Mouse (Mus musculus): Measurements from ENCODE around the gene Tet3. TPM values are rescaled to one million over a fixed set of nuclear protein-coding genes. Genes with fewer than 3 reads are reported as not detected.
A peak's percentile ranks its signal among the peaks of the same experiment; 100 is the strongest.

Tet3 gene
- polyA plus RNA-seq, 1 experiment from 2014 or later, result 60.9 TPM

GRCm38 (mm10) chr6:83381510-83382491 lies 77.1 kb downstream of the Tet3 start:
- 83% methylated on average over 10 of the region's 10 CpGs for WGBS
- H3K36me3 ChIP-seq (ENCODE audit: control insufficient read depth, insufficient read depth), result peaks cover 22% of the 10 kb centered on the region

DNA sequence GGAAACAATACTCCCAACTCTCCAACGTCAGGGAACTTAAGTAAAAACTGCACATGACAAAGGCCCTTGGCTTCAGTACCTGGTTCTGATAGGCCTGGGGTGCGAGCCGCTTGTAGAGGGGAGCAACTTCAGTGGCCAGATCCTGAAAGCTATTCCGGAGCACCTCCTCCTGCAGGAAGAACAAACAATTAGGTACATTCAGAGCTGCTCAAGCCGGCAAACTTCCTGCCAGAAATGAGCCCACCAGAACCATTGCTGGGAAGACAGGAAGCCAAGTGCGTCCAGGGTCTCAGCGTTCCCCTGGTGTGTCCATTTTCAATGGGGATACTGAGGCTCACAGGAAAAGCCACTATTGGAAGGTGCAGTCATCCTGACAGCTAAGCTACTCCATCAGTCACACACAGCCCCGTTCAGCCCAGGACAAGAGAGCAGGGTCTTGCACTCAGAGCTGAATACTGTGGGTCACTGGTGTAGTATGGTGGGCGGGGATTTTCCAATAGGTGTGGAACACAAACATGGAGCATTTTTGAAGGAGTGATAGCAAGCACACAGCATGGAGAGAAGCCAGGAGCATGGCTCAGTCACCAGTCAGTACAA lies 85.1 kb downstream of the Tet3 start:
- no peak overlapping the region for H3K9ac ChIP-seq (replicated peaks; ENCODE audit: low read depth, low read length)
- ATAC-seq, result no peak
- no peak overlapping the region for H3K4me3 ChIP-seq (replicated peaks; ENCODE audit: low read length)
- H3K4me2 ChIP-seq (ENCODE audit: low read length), result no peak overlapping the region
- 84% methylated on average over 9 of the region's 9 CpGs for WGBS
- H3K4me1 ChIP-seq (replicated peaks; ENCODE audit: control insufficient read depth, insufficient read depth, low read length), result no peaks in the 10 kb centered on the region
- H3K36me3 ChIP-seq (ENCODE audit: control insufficient read depth, insufficient read depth), result peaks cover 68% of the 10 kb centered on the region
- H3K27ac ChIP-seq (ENCODE audit: low read length), result no peak overlapping the region
- no peaks in the 10 kb centered on the region for H3K9me3 ChIP-seq (ENCODE audit: control insufficient read depth, low read length)
- no peaks in the 10 kb centered on the region for H3K27me3 ChIP-seq (replicated peaks; ENCODE audit: control insufficient read depth, insufficient read depth, low read length)

More at GRCm38 (mm10) chr6:83381510-83382491, 77.1 kb downstream of the Tet3 start:
- Histone ChIP-seq H3K4me2 (ENCODE audit: low read length) (no peak overlapping the region), H3K9me3 (ENCODE audit: control insufficient read depth, low read length) (no peaks in the 10 kb centered on the region), H3K4me1 (replicated peaks; ENCODE audit: control insufficient read depth, insufficient read depth, low read length) (no peaks in the 10 kb centered on the region), H3K4me3 (replicated peaks; ENCODE audit: low read length) (no peak overlapping the region), H3K27ac (ENCODE audit: low read length) (no peak overlapping the region), H3K9ac (replicated peaks; ENCODE audit: low read depth, low read length) (no peak overlapping the region), H3K27me3 (replicated peaks; ENCODE audit: control insufficient read depth, insufficient read depth, low read length) (no peaks in the 10 kb centered on the region)
- ATAC-seq, result no peak

- Histone ChIP-seq H3K9me3 (ENCODE audit: control insufficient read depth, low read length) (no peaks in the 10 kb centered on the region), H3K4me1 (replicated peaks; ENCODE audit: control insufficient read depth, insufficient read depth, low read length) (no peaks in the 10 kb centered on the region), H3K27ac (ENCODE audit: low read length) (no peak overlapping the region), H3K4me3 (replicated peaks; ENCODE audit: low read length) (no peak overlapping the region), H3K27me3 (replicated peaks; ENCODE audit: control insufficient read depth, insufficient read depth, low read length) (no peaks in the 10 kb centered on the region), H3K4me2 (ENCODE audit: low read length) (no peak overlapping the region), H3K36me3 (ENCODE audit: control insufficient read depth, insufficient read depth) (peaks cover 63% of the 10 kb centered on the region), H3K9ac (replicated peaks; ENCODE audit: low read depth, low read length) (no peak overlapping the region)
- no peak for ATAC-seq
- WGBS, result 90% methylated on average over 3 of the region's 3 CpGs
Measured at GRCm38 (mm10) chr6:83371350-83371749, 87.5 kb downstream of the Tet3 start.

- Histone ChIP-seq H3K9me3 (ENCODE audit: control insufficient read depth, low read length) (no peaks in the 10 kb centered on the region), H3K27ac (ENCODE audit: low read length) (no peak overlapping the region), H3K4me2 (ENCODE audit: low read length) (no peak overlapping the region), H3K27me3 (replicated peaks; ENCODE audit: control insufficient read depth, insufficient read depth, low read length) (no peaks in the 10 kb centered on the region), H3K4me1 (replicated peaks; ENCODE audit: control insufficient read depth, insufficient read depth, low read length) (no peaks in the 10 kb centered on the region), H3K9ac (replicated peaks; ENCODE audit: low read depth, low read length) (no peak overlapping the region), H3K4me3 (replicated peaks; ENCODE audit: low read length) (no peak overlapping the region), H3K36me3 (ENCODE audit: control insufficient read depth, insufficient read depth) (peaks cover 54% of the 10 kb centered on the region)
- no peak for ATAC-seq
- WGBS, result 93% methylated on average over 21 of the region's 21 CpGs
Measured at GRCm38 (mm10) chr6:83370316-83370965, 88.4 kb downstream of the Tet3 start.

DNA sequence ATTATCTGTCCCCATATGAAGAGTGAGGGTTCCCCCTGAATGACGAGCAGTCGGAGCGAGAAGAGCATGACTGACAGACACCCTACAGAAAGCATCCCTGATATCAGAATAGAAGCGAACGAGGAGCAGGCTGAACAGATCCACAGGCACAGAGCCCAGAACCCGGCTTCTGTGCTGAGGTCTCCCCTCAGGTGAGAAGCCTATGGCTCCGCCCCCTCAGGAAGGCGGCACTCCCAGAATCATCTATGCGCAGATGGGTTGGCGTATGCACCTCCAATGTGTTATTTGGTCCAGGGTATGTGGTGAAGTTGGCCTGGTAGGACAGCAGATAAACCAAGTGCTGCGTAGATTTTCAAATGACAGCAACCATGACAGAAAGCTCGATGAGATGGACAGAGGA lies 95.8 kb downstream of the Tet3 start:
- H3K9ac ChIP-seq (replicated peaks; ENCODE audit: low read depth, low read length), result no peak overlapping the region
- no peaks in the 10 kb centered on the region for H3K4me1 ChIP-seq (replicated peaks; ENCODE audit: control insufficient read depth, insufficient read depth, low read length)
- 88% methylated on average over 12 of the region's 12 CpGs for WGBS
- no peak overlapping the region for H3K4me2 ChIP-seq (ENCODE audit: low read length)
- H3K27ac ChIP-seq (ENCODE audit: low read length), result no peak overlapping the region
- peaks cover 7% of the 10 kb centered on the region for H3K36me3 ChIP-seq (ENCODE audit: control insufficient read depth, insufficient read depth)
- ATAC-seq, result no peak
- no peaks in the 10 kb centered on the region for H3K27me3 ChIP-seq (replicated peaks; ENCODE audit: control insufficient read depth, insufficient read depth, low read length)
- no peak overlapping the region for H3K4me3 ChIP-seq (replicated peaks; ENCODE audit: low read length)
- H3K9me3 ChIP-seq (ENCODE audit: control insufficient read depth, low read length), result no peaks in the 10 kb centered on the region

- no peaks in the 10 kb centered on the region; the same call in 1 of the 2 replicates for H3K4me1 ChIP-seq (replicated peaks; ENCODE audit: control insufficient read depth, insufficient read depth, low read length)
- ATAC-seq, result no peak
- WGBS, result 91% methylated on average over 11 of the region's 11 CpGs
- no peak overlapping the region for H3K4me3 ChIP-seq (replicated peaks; ENCODE audit: low read length)
- H3K36me3 ChIP-seq (ENCODE audit: control insufficient read depth, insufficient read depth), result peaks cover 2% of the 10 kb centered on the region; the same call in 1 of the 2 replicates
- H3K9me3 ChIP-seq (ENCODE audit: control insufficient read depth, low read length), result no peaks in the 10 kb centered on the region
- H3K9ac ChIP-seq (replicated peaks; ENCODE audit: low read depth, low read length), result no peak overlapping the region
- no peaks in the 10 kb centered on the region for H3K27me3 ChIP-seq (replicated peaks; ENCODE audit: control insufficient read depth, insufficient read depth, low read length)
- H3K27ac ChIP-seq (ENCODE audit: low read length), result no peak overlapping the region
- no peak overlapping the region for H3K4me2 ChIP-seq (ENCODE audit: low read length)
Measured at GRCm38 (mm10) chr6:83361523-83362248, 97.2 kb downstream of the Tet3 start.

DNA sequence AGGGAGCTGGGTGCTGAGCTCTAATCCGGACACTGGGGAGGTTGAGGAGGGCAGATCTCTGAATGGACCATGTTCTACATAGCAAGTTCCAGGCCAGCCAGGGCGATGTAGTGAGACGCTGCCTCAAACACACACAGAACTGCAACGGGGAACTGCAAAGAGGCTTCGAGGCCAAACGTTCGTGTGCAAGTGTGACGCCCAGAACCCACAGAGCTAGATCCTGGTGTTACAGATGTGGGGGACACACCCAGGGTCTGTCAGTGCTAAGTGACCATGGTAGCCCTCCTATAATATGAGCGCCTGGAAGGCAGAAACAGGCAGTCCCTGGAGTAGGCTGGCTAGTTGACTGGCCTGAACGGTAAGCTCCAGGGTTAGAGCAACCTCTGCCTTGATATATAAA lies 101.4 kb downstream of the Tet3 start:
- ATAC-seq, result no peak
- Histone ChIP-seq H3K4me3 (replicated peaks; ENCODE audit: low read length) (no peak overlapping the region), H3K4me2 (ENCODE audit: low read length) (no peak overlapping the region), H3K4me1 (replicated peaks; ENCODE audit: control insufficient read depth, insufficient read depth, low read length) (no peaks in the 10 kb centered on the region; the same call in 1 of the 2 replicates), H3K27me3 (replicated peaks; ENCODE audit: control insufficient read depth, insufficient read depth, low read length) (no peaks in the 10 kb centered on the region), H3K36me3 (ENCODE audit: control insufficient read depth, insufficient read depth) (peaks cover 6% of the 10 kb centered on the region), H3K9me3 (ENCODE audit: control insufficient read depth, low read length) (no peaks in the 10 kb centered on the region), H3K9ac (replicated peaks; ENCODE audit: low read depth, low read length) (no peak overlapping the region), H3K27ac (ENCODE audit: low read length) (no peak overlapping the region)
- 92% methylated on average over 10 of the region's 10 CpGs for WGBS

- Histone ChIP-seq H3K9ac (replicated peaks; ENCODE audit: low read depth, low read length) (no peak overlapping the region), H3K36me3 (ENCODE audit: control insufficient read depth, insufficient read depth) (peaks cover 6% of the 10 kb centered on the region), H3K27ac (ENCODE audit: low read length) (no peak overlapping the region), H3K9me3 (ENCODE audit: control insufficient read depth, low read length) (no peaks in the 10 kb centered on the region), H3K4me1 (replicated peaks; ENCODE audit: control insufficient read depth, insufficient read depth, low read length) (no peaks in the 10 kb centered on the region; the same call in 1 of the 2 replicates), H3K27me3 (replicated peaks; ENCODE audit: control insufficient read depth, insufficient read depth, low read length) (no peaks in the 10 kb centered on the region), H3K4me3 (replicated peaks; ENCODE audit: low read length) (no peak overlapping the region), H3K4me2 (ENCODE audit: low read length) (no peak overlapping the region)
- peak; percentile 69 for ATAC-seq
- 21% methylated on average over 7 of the region's 7 CpGs for WGBS
Measured at GRCm38 (mm10) chr6:83356569-83357138, 102.2 kb downstream of the Tet3 start.

Measured in forebrain, embryonic 16.5 days (tissue).